Mouse (Mus musculus): Measurements from ENCODE around the gene Plscr1. TPM values are rescaled to one million over a fixed set of nuclear protein-coding genes. Genes with fewer than 3 reads are reported as not detected.

Plscr1 gene
- 1 to 10 TPM; 1.6 to 1.7 TPM for total RNA-seq (2021)

DNA sequence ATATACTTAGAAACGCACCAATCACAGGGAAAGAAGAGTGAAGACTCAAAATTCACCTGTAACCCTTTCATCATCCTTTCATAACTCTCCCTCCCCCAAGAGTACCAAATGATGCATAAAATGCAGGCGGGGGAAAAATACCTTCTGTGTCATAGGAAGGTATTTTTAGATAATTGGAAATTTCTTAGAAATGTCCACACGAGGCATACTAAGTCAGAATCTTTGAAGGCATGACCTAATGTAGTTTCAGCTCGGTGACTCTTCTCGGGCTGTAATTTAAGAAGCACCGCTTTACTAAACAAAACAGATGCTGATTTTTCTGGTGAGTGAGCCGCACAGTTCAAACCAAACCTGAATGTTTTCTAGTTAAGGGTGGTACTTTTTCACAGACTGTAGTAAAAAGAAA, at the start of gene Plscr1:
Gene Plscr1 (plus strand): TSS at position 304 of the 406 bp plus-strand sequence.
- DNase-seq, result no peak

DNA sequence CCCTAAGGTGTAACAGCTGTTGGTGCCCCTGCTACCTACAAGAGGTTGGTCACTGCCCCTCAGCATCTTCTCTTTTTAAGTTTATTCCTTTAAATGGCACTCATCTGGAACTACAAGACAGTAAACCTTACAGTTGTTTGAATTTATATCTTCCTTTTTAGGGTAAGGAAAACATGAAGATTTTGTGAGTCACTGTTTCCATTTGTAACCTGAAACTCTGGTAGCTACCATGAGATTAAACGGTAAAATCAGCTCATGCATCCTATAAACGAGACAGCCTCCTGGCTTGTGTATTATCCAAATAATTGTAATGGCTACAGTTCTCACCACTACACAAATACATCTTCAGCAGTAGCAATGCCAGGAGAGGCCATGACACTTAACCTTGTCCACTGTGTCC, 45.2 kb upstream of the Plscr1 start:
- DNase-seq, result no peak

DNA sequence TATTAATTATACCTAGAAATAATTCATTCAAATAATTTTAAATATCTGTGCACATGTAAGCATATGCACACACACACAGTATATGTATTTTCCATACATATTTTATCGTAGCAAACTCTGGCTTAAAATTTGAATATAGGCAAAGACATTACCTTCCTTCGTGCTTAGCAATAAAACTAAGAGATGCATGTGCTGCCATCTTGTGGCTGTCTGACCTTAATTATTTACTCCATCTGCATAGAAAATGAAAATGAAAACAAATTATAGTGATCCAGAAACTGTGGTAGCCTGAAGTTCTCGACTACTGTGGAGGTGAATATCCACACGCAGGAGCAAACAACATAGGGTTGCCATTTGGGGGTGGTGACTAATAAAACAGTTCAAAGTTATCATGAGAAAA, 42.2 kb upstream of the Plscr1 start:
- peak in 1 of 2 experiments; percentile 12 for DNase-seq

GRCm38 (mm10) chr9:92207757-92208156, 41.8 kb upstream of the Plscr1 start:
- DNase-seq, result no peak

- DNase-seq, result no peak
Observed at GRCm38 (mm10) chr9:92209850-92210249, 39.7 kb upstream of the Plscr1 start.

DNA sequence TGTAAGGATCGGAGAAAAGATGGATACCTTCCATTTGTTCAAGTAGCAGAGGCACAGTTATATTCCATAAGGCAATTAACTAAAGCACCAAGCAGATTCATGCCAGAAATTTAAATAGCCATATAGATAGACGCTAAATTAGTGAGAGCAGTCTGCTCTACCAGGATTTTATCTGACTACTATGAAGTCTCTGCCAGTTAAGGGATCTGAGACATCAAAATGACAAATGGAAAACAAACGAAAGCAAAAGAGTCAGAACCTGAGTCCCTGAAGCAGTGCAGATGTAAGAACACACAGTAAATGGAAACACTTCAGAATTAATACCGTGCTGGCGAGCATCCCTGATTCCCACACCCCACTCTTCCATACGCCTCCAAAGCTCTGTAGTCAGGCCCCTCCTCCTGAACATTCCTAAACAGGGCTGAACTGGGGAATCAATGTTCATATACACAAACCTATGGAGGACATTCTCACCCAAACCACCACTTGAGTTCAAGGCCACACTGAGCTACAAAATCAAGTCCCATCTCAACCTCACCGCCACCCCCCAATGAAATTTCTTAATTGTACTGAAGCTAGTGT, 39.1 kb upstream of the Plscr1 start:
- no peak for DNase-seq

- DNase-seq, result no peak
Observed at GRCm38 (mm10) chr9:92211048-92211447, 38.5 kb upstream of the Plscr1 start.

- DNase-seq, result no peak
Observed at GRCm38 (mm10) chr9:92217484-92217883, 32.1 kb upstream of the Plscr1 start.

DNA sequence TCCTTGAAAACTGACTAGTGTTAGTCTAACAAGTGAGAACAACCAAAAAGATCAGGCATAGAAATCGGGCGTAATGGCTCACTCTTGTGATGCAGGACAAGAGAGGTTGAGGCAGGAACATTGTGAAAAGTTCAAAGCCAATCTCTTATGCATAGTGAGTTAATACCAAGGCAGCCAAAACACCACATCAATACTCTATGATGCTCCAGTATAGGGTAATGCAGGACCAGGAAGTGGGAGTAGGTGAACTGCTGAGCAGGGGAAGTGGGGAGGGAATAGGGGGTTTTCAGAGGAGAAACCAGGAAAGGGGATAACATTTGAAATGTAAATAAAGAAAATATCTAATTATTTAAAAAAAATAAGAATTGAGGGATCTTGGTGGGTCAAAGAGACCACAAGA, 31.7 kb upstream of the Plscr1 start:
- DNase-seq, result no peak

GRCm38 (mm10) chr9:92220151-92220550, 29.4 kb upstream of the Plscr1 start:
- no peak for DNase-seq

- no peak for DNase-seq
Observed at GRCm38 (mm10) chr9:92221480-92221879, 28.1 kb upstream of the Plscr1 start.

- no peak for DNase-seq
Observed at GRCm38 (mm10) chr9:92224598-92225231, 24.8 kb upstream of the Plscr1 start.

GRCm38 (mm10) chr9:92226127-92226655, 23.4 kb upstream of the Plscr1 start:
- DNase-seq, result no peak

DNA sequence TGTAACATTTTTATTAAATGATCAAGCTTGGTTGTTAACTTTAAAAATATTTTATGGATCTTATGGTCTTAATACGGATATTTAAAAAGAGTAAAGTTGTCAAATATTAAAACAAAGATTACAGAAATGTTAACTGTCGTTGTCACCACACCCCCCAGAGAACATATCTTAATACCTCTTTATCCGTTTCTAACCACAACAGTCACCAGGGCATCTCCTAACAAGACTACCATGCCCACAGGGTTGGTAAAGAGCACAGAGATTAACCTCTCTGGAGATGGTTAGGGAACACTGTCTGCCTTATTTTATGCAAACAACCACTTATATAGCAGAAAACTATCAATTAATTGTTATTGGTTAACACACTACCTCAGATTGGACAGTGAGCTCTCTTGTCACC, 22.8 kb upstream of the Plscr1 start:
- no peak for DNase-seq

- no peak for DNase-seq
Observed at GRCm38 (mm10) chr9:92228867-92229832, 20.4 kb upstream of the Plscr1 start.

- DNase-seq, result no peak
Observed at GRCm38 (mm10) chr9:92229833-92230205, 19.7 kb upstream of the Plscr1 start.

GRCm38 (mm10) chr9:92234901-92235458, 14.6 kb upstream of the Plscr1 start:
- DNase-seq, result no peak

- no peak for DNase-seq
Observed at GRCm38 (mm10) chr9:92248773-92249446, 640 bp upstream of the Plscr1 start.

GRCm38 (mm10) chr9:92249987-92250772, 630 bp downstream of the Plscr1 start:
- DNase-seq, result peak; percentile 18 to 31

- no peak for DNase-seq
Observed at GRCm38 (mm10) chr9:92252718-92253117, 3.2 kb downstream of the Plscr1 start.

- DNase-seq, result no peak
Observed at GRCm38 (mm10) chr9:92253585-92254321, 4.2 kb downstream of the Plscr1 start.
